Mouse (Mus musculus) bone marrow macrophage, adult 2 months (primary cell): ENCODE data around the gene Cxcl10.

Experiments used
- CTCF ChIP-seq: IDR thresholded peaks from 2 replicates; pipeline ENCODE4 v1.5.1; 2012; ENCODE audit warnings: low read depth, mild to moderate bottlenecking, low read length, moderate library complexity
- POLR2A ChIP-seq: IDR thresholded peaks from 2 replicates; pipeline ENCODE4 v1.6.1; 2012; ENCODE audit warnings: mild to moderate bottlenecking, low read depth, low read length, borderline replicate concordance

DNA sequence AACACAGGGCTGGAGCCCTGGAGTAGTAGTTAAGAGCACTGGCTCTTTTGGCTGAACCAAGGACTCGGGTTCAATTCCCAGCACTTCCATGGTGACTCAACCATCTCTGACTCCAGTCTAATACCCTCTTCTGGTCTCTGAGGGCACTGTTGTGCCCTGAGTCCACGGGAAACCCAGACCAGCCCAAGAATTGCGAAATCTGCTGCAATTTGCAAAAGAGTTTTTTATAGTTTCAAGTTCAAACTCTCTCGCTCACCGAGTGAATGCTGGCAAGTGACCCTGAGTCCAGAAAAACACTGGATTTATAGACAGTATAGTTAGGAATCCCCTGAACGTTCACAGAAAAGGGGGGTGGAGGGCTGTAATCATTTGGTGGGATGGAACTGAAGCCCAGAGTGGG lies 21.7 kb upstream of the Cxcl10 start:
- TF ChIP-seq POLR2A (no peak), CTCF (no peak)
